10 mouse cellular contexts compared by ENCODE assay signal in genomic region chr11:79279732-79280405, GRCm38 (mm10). TPM values are rescaled to one million over a fixed set of nuclear protein-coding genes. Genes with fewer than 3 reads are reported as not detected.
A peak's percentile ranks its signal among the peaks of the same experiment; 100 is the strongest.
DNase-seq lines count a peak whose midpoint lies in the region; ATAC-seq lines count a peak whose summit lies in the region.
"Had no signal": no experiment of that assay in that cellular context is flagged by ENCODE, and none has a peak within 500 bp of the region (broad histone marks: within the 10 kb centered on the region; RNA-seq: fewer than 3 reads in every experiment).

No protein-coding gene starts in this region.

- H3K36me3 ChIP-seq in hindbrain, embryonic 10.5 days, result no peaks in the 10 kb centered on the region
- H3K36me3 ChIP-seq in hindbrain, embryonic 13.5 days, result no peaks in the 10 kb centered on the region
- H3K36me3 ChIP-seq in liver, embryonic 11.5 days (ENCODE audit: control insufficient read depth, insufficient read depth, low read length), result no peaks in the 10 kb centered on the region

- intact Hi-C loops in heart, postnatal 14 days (cut with DNase I), result no loop called here

- H3K9me3 ChIP-seq in hindbrain, embryonic 10.5 days, result no peaks in the 10 kb centered on the region
- no peaks in the 10 kb centered on the region for H3K9me3 ChIP-seq in hindbrain, embryonic 13.5 days
- no peaks in the 10 kb centered on the region; the same call in 1 of the 2 replicates for H3K9me3 ChIP-seq in liver, embryonic 11.5 days (ENCODE audit: control insufficient read depth, low read length)

- H3K4me1 ChIP-seq in hindbrain, embryonic 10.5 days (replicated peaks), result no peaks in the 10 kb centered on the region
- H3K4me1 ChIP-seq in hindbrain, embryonic 13.5 days (replicated peaks), result peaks cover 9% of the 10 kb centered on the region; the same call in 1 of the 2 replicates
- no peaks in the 10 kb centered on the region for H3K4me1 ChIP-seq in liver, embryonic 11.5 days (replicated peaks; ENCODE audit: control insufficient read depth, insufficient read depth, low read length)

- WGBS in hindbrain, embryonic 10.5 days, result 62% methylated on average over 2 of the region's 2 CpGs
- WGBS in hindbrain, embryonic 13.5 days, result 51% methylated on average over 2 of the region's 2 CpGs
- 69% methylated on average over 2 of the region's 2 CpGs for WGBS in liver, embryonic 11.5 days

- no peak overlapping the region for H3K4me3 ChIP-seq in hindbrain, embryonic 10.5 days
- H3K4me3 ChIP-seq in hindbrain, embryonic 13.5 days, result no peak overlapping the region
- no peak overlapping the region for H3K4me3 ChIP-seq in liver, embryonic 11.5 days (ENCODE audit: low read depth, low read length)

- no peak overlapping the region for H3K9ac ChIP-seq in hindbrain, embryonic 13.5 days
- no peak overlapping the region for H3K9ac ChIP-seq in liver, embryonic 11.5 days (ENCODE audit: low read depth, low read length)
- H3K9ac ChIP-seq: liver, embryonic 14.5 days had no signal

- H3K27ac ChIP-seq in hindbrain, embryonic 10.5 days, result no peak overlapping the region
- H3K27ac ChIP-seq in hindbrain, embryonic 13.5 days, result no peak overlapping the region
- H3K27ac ChIP-seq in liver, embryonic 11.5 days (ENCODE audit: low read depth, low read length), result no peak overlapping the region
- H3K27ac ChIP-seq: liver, embryonic 14.5 days had no signal

- ATAC-seq in hindbrain, embryonic 13.5 days (ENCODE audit: low FRiP score), result no peak
- no peak for ATAC-seq in liver, embryonic 11.5 days (replicated peaks; ENCODE audit: low FRiP score)

- DNase-seq in hindbrain, embryonic 10.5 days (ENCODE audit: low spot score), result peak; percentile 11
- DNase-seq in retina, postnatal 1 day, result peak; percentile 34
- no peak for DNase-seq in retina, embryonic 14.5 days (ENCODE audit: low spot score)
- DNase-seq in heart, postnatal 14 days, result peak; percentile 14 to 45
- DNase-seq in layer of hippocampus, postnatal 14 days (ENCODE audit: low spot score in 2 of 2), result no peak
- DNase-seq in liver, embryonic 11.5 days (ENCODE audit: low spot score), result no peak
- no peak for DNase-seq in cerebellum, postnatal 4 days (ENCODE audit: low spot score in 2 of 2)

- H3K4me2 ChIP-seq in hindbrain, embryonic 13.5 days, result no peak overlapping the region
- no peak overlapping the region for H3K4me2 ChIP-seq in liver, embryonic 11.5 days

- H3K27me3 ChIP-seq in hindbrain, embryonic 10.5 days (ENCODE audit: insufficient read depth, poor library complexity, severe bottlenecking), result no peaks in the 10 kb centered on the region
- H3K27me3 ChIP-seq in hindbrain, embryonic 13.5 days, result no peaks in the 10 kb centered on the region
- no peaks in the 10 kb centered on the region for H3K27me3 ChIP-seq in liver, embryonic 11.5 days (replicated peaks; ENCODE audit: control insufficient read depth, insufficient read depth, low read length)

RNA-seq across cellular contexts. Expression of gene Gm9964, which starts 16.8 kb away (rescaled TPM):
- not detected in 2 replicates for polyA plus RNA-seq in hindbrain, embryonic 10.5 days (2016; fragmentation: Nextera tagmentation; extraction: Ambion mirVana)
- 0.32 TPM in 1 of 2 replicates, not detected in the other for polyA plus RNA-seq in hindbrain, embryonic 13.5 days (2015; fragmentation: Nextera tagmentation; extraction: Ambion mirVana)
- not detected for total RNA-seq in heart, postnatal 14 days (2021)
- total RNA-seq in layer of hippocampus, postnatal 14 days (2021), result under 1 TPM; 0.57 to 0.81 TPM
- not detected in 2 replicates for polyA plus RNA-seq in liver, embryonic 11.5 days (2014; fragmentation: Nextera tagmentation; extraction: Ambion mirVana)
- total RNA-seq: adrenal gland, adult 18-20 months had no signal
- polyA plus RNA-seq: liver, embryonic 14.5 days had no signal

RNA-seq across cellular contexts. Expression of gene Wsb1, which starts 25.4 kb away (rescaled TPM):
- polyA plus RNA-seq in hindbrain, embryonic 10.5 days (2016; fragmentation: Nextera tagmentation; extraction: Ambion mirVana), result 262 and 276 TPM in 2 replicates
- 571 and 597 TPM in 2 replicates for polyA plus RNA-seq in hindbrain, embryonic 13.5 days (2015; fragmentation: Nextera tagmentation; extraction: Ambion mirVana)
- total RNA-seq in heart, postnatal 14 days (2021), result 10 to 100 TPM; 25.3 to 27.7 TPM
- total RNA-seq in layer of hippocampus, postnatal 14 days (2021), result 10 to 100 TPM; 68.9 to 83.3 TPM
- polyA plus RNA-seq in liver, embryonic 11.5 days (2014; fragmentation: Nextera tagmentation; extraction: Ambion mirVana), result 114 and 123 TPM in 2 replicates

RNA-seq across cellular contexts. Expression of gene Nf1, which starts 59.6 kb away (rescaled TPM):
- 5.5 and 5.9 TPM in 2 replicates for polyA plus RNA-seq in hindbrain, embryonic 10.5 days (2016; fragmentation: Nextera tagmentation; extraction: Ambion mirVana)
- polyA plus RNA-seq in hindbrain, embryonic 13.5 days (2015; fragmentation: Nextera tagmentation; extraction: Ambion mirVana), result 7.8 and 8.5 TPM in 2 replicates
- total RNA-seq in heart, postnatal 14 days (2021), result 10 to 100 TPM; 30.9 to 31.6 TPM
- 100 to 1,000 TPM; 111 to 119 TPM for total RNA-seq in layer of hippocampus, postnatal 14 days (2021)
- 4.9 TPM in 2 replicates for polyA plus RNA-seq in liver, embryonic 11.5 days (2014; fragmentation: Nextera tagmentation; extraction: Ambion mirVana)

Comparison
In these comparisons a context has a peak if more than half of its experiments do, and no peak if none do; other contexts are left out.
1. DNase-seq: peak in hindbrain, embryonic 10.5 days (single experiment), retina, postnatal 1 day (single experiment) and heart, postnatal 14 days (2 of 2); none in retina, embryonic 14.5 days (single experiment), layer of hippocampus, postnatal 14 days (0 of 2), liver, embryonic 11.5 days (single experiment) and cerebellum, postnatal 4 days (0 of 2).